14 mouse cellular contexts compared by ENCODE assay signal in genomic region chr11:20029014-20029413, GRCm38 (mm10).
"Had no signal": no experiment of that assay in that cellular context is flagged by ENCODE, and none has a peak within 500 bp of the region (broad histone marks: within the 10 kb centered on the region; RNA-seq: fewer than 3 reads in every experiment).

No protein-coding gene starts in this region.

- H3K9ac ChIP-seq: lung, embryonic 14.5 days; midbrain, embryonic 12.5 days; midbrain, embryonic 15.5 days; neural tube, embryonic 12.5 days had no signal

- H3K27me3 ChIP-seq: midbrain, embryonic 12.5 days; midbrain, embryonic 15.5 days; neural tube, embryonic 12.5 days had no signal

- H3K4me3 ChIP-seq: layer of hippocampus, adult 2 months; midbrain, embryonic 12.5 days; midbrain, embryonic 15.5 days; neural tube, embryonic 12.5 days had no signal

- H3K36me3 ChIP-seq: midbrain, embryonic 15.5 days had no signal

- ATAC-seq: intestine, postnatal 0 days; lung, postnatal 0 days; midbrain, embryonic 15.5 days had no signal

- H3K9me3 ChIP-seq: midbrain, embryonic 12.5 days; midbrain, embryonic 15.5 days; neural tube, embryonic 12.5 days had no signal

- H3K4me1 ChIP-seq: midbrain, embryonic 12.5 days; midbrain, embryonic 15.5 days; neural tube, embryonic 12.5 days had no signal

- DNase-seq: kidney, adult 2 months; kidney, postnatal 25 days; layer of hippocampus, adult 9-11 months; lung, embryonic 14.5 days; retina, postnatal 1 day; thymus, postnatal 25 days had no signal

- H3K4me2 ChIP-seq: lung, embryonic 14.5 days; midbrain, embryonic 12.5 days; midbrain, embryonic 15.5 days; neural tube, embryonic 12.5 days had no signal

- H3K27ac ChIP-seq: kidney, postnatal 0 days; layer of hippocampus, adult 2 months; macrophage; midbrain, embryonic 12.5 days; midbrain, embryonic 15.5 days; neural tube, embryonic 12.5 days had no signal
